Mouse (Mus musculus): Measurements from ENCODE around the gene Ccdc8. TPM values are rescaled to one million over a fixed set of nuclear protein-coding genes. Genes with fewer than 3 reads are reported as not detected.
A peak's percentile ranks its signal among the peaks of the same experiment; 100 is the strongest.

Gene Ccdc8
- 0.40 and 0.46 TPM in 2 replicates for total RNA-seq (2014; rRNA removed)
- polyA plus RNA-seq (2012; rRNA removed): 0.21 and 0.35 TPM in 2 replicates

DNA sequence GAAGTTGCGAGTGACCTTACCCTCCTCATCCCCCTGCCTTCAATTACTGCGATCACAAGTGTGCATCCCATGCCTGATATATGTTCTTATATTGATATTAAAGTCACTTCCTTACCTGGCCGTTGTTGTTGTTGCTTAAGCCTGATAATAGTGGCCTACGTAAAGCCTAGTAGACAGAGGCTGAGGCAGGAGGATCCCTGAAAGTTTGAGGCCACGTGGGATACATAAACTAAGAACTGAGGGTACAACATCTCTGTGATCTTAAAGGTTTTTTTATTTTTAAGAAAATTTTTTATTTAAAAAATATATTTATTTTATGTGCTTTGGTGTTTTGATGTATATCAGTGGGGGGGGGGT is at the start of gene Ccdc8:
Gene Ccdc8 (plus strand): TSS at position 258 of the 357 bp plus-strand sequence.
- no peak for DNase-seq (ENCODE audit: extremely low read depth, low read depth, low spot score)
- no peaks in the 10 kb centered on the region for H3K36me3 ChIP-seq (ENCODE audit: control insufficient read depth, insufficient read depth, low read length)
- H3K27me3 ChIP-seq (ENCODE audit: control insufficient read depth, insufficient read depth, low read length): 0 out of 2 replicates have a peak, but pooled peaks cover 3% of the 10 kb centered on the region
- 94% methylated on average over 5 of the region's 5 CpGs for WGBS
- no peak within 1 kb of the TSS for H3K9ac ChIP-seq (ENCODE audit: low read depth, low read length)
- H3K4me3 ChIP-seq (ENCODE audit: insufficient read depth, low read depth, low read length): peak within 1 kb of the TSS; percentile 58; the same call in 1 of the 2 replicates
- no peaks in the 10 kb centered on the region for H3K4me1 ChIP-seq (ENCODE audit: control insufficient read depth, insufficient read depth, low read length)
- H3K27ac ChIP-seq (replicated peaks; ENCODE audit: insufficient read depth, low read depth, low read length): no peak within 1 kb of the TSS
- H3K79me2 ChIP-seq (ENCODE audit: control insufficient read depth, insufficient read depth, low read length): no peaks in the 10 kb centered on the region
- no peak for TF ChIP-seq POLR2A (IDR thresholded peaks at IDR 0.05; ENCODE audit: extremely low read depth, insufficient read depth, low read length)
- no peak for TF ChIP-seq CTCF (IDR thresholded peaks at IDR 0.05; ENCODE audit: low read depth, low read length)

DNA sequence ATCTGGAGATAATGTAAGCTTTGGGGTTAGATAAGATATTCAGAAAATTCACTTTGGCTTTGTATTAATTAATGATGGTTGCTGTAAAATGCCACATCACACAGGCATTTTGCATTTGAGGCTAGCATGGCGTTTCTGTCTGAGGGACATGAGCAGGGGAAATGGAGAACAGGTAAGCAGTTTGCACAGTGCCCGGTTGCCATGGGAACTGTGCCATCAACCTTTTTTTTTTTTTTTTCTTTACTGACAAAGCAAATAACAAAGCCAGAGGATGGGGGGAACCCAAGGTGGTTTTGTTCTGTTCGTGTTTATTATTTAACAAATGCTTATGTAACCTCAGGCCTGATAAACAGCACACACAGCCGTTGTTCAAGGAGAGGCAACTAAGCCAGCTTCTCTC is 49.6 kb upstream of the Ccdc8 start:
- DNase-seq (ENCODE audit: extremely low read depth, low read depth, low spot score): no peak
- WGBS: 53% methylated on average over 4 of the region's 4 CpGs
- Histone ChIP-seq H3K4me3 (ENCODE audit: insufficient read depth, low read depth, low read length) (no peak overlapping the region), H3K27ac (replicated peaks; ENCODE audit: insufficient read depth, low read depth, low read length) (no peak overlapping the region), H3K79me2 (ENCODE audit: control insufficient read depth, insufficient read depth, low read length) (no peaks in the 10 kb centered on the region), H3K9ac (ENCODE audit: low read depth, low read length) (no peak overlapping the region), H3K4me1 (ENCODE audit: control insufficient read depth, insufficient read depth, low read length) (no peaks in the 10 kb centered on the region), H3K36me3 (ENCODE audit: control insufficient read depth, insufficient read depth, low read length) (no peaks in the 10 kb centered on the region), H3K27me3 (ENCODE audit: control insufficient read depth, insufficient read depth, low read length) (peaks cover 18% of the 10 kb centered on the region)
- no peak for TF ChIP-seq POLR2A (IDR thresholded peaks at IDR 0.05; ENCODE audit: extremely low read depth, insufficient read depth, low read length)
- TF ChIP-seq CTCF (IDR thresholded peaks at IDR 0.05; ENCODE audit: low read depth, low read length): no peak

DNA sequence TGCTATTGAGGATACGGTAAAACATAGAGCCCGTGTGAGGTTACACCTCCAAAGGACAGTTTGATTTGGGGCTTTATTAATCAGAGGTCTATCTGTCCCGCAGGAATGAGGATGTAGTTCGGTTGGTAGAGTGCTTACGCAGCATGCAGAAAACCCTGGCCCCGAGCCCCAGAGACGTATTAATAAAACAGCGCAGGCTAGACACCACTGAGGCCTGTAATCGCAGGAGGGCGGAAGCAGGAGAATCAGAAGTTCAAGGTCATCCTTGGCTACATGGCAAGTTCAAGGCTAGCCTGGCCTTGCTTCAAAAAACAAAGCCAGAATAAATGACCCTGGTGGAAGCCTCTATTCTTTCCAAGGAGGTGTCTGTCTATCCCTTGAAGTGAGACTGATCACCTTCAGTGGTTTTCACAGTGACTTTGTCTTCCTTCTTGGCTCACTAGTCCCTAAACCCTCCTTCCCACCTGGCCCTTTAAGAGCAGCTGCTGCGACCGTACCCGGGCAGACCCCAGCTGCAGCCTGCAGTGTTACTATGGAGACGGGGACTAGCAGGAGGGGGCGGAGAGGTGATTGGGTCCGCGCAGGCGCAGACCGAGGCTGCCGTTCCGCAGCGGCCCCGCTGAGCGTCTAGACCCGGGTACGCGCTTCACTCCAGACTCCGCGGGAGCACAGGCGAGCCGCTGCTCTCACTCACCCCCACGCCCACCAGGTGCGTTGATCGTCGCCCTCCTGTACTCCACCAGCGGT is 48.3 kb upstream of the Ccdc8 start, which contains the start of gene Pnmal2:
Gene Pnmal2 (plus strand): TSS at position 622 of the 747 bp plus-strand sequence.
- no peaks in the 10 kb centered on the region for H3K79me2 ChIP-seq (ENCODE audit: control insufficient read depth, insufficient read depth, low read length)
- TF ChIP-seq POLR2A (IDR thresholded peaks at IDR 0.05; ENCODE audit: extremely low read depth, insufficient read depth, low read length) (no peak), CTCF (IDR thresholded peaks at IDR 0.05; ENCODE audit: low read depth, low read length) (no peak)
- peaks cover 18% of the 10 kb centered on the region for H3K27me3 ChIP-seq (ENCODE audit: control insufficient read depth, insufficient read depth, low read length)
- DNase-seq (ENCODE audit: extremely low read depth, low read depth, low spot score): no peak
- H3K4me1 ChIP-seq (ENCODE audit: control insufficient read depth, insufficient read depth, low read length): no peaks in the 10 kb centered on the region
- WGBS: 24% methylated on average over 36 of the region's 36 CpGs
- H3K9ac ChIP-seq (ENCODE audit: low read depth, low read length): peak within 1 kb of the TSS; percentile 65
- H3K4me3 ChIP-seq (ENCODE audit: insufficient read depth, low read depth, low read length): peak within 1 kb of the TSS; percentile 56; the same call in 1 of the 2 replicates
- H3K36me3 ChIP-seq (ENCODE audit: control insufficient read depth, insufficient read depth, low read length): no peaks in the 10 kb centered on the region
- no peak within 1 kb of the TSS for H3K27ac ChIP-seq (replicated peaks; ENCODE audit: insufficient read depth, low read depth, low read length)

DNA sequence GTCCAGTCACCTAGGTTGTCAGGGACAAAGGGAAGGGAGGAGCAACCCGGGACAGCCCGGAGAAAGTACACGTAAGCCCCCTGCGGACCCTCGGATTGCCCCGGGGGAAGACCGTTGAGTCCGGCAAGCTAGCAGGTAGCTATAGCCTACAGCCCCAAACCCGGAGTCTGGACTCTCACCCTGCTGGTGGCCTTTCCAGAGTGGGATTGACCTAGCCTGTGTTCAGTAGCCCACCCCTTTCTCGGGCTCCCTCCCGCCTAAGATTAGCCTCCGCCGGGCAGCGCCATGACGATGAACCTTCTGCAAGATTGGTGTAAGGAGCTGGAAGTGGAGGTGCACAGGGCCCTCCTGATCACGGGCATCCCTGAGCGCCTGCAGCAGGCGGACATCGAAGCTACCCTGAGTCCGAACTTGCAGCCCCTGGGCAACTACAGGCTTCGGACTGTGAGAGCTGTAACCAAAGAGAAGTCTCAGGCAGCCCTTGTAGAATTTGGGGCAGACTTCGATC is 47.6 kb upstream of the Ccdc8 start:
- H3K4me3 ChIP-seq (ENCODE audit: insufficient read depth, low read depth, low read length): peak overlapping the region; percentile 56; the same call in 1 of the 2 replicates
- no peaks in the 10 kb centered on the region for H3K79me2 ChIP-seq (ENCODE audit: control insufficient read depth, insufficient read depth, low read length)
- H3K27me3 ChIP-seq (ENCODE audit: control insufficient read depth, insufficient read depth, low read length): peaks cover 18% of the 10 kb centered on the region
- TF ChIP-seq CTCF (IDR thresholded peaks at IDR 0.05; ENCODE audit: low read depth, low read length) (no peak), POLR2A (IDR thresholded peaks at IDR 0.05; ENCODE audit: extremely low read depth, insufficient read depth, low read length) (no peak)
- 0 out of 2 replicates have a peak, but pooled peaks cover under 1% of the 10 kb centered on the region for H3K4me1 ChIP-seq (ENCODE audit: control insufficient read depth, insufficient read depth, low read length)
- peak overlapping the region; percentile 65 for H3K9ac ChIP-seq (ENCODE audit: low read depth, low read length)
- H3K27ac ChIP-seq (replicated peaks; ENCODE audit: insufficient read depth, low read depth, low read length): no peak overlapping the region
- H3K36me3 ChIP-seq (ENCODE audit: control insufficient read depth, insufficient read depth, low read length): no peaks in the 10 kb centered on the region
- no peak for DNase-seq (ENCODE audit: extremely low read depth, low read depth, low spot score)
- 6% methylated on average over 22 of the region's 22 CpGs for WGBS

DNA sequence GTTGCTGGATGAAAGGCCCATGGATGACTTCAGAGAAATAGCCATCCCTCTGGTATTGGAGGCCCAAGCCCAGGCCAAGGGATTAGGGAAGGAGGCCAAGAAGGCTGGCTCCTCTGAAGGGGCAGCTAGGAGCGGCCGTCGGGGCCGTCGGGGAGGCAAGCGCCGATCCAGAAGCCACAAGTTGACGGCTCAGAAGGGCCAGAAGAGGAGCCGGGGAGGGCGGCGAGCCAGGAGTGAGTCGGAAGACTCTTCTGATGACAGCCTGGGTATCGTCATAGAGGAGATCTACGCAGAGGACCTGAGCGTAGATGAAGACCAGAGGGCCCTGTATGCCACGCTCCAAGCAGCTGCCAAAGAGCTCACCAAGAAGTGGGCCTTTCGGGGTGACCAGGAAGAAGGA is 47.1 kb upstream of the Ccdc8 start:
- Histone ChIP-seq H3K27ac (replicated peaks; ENCODE audit: insufficient read depth, low read depth, low read length) (no peak overlapping the region), H3K4me3 (ENCODE audit: insufficient read depth, low read depth, low read length) (no peak overlapping the region), H3K36me3 (ENCODE audit: control insufficient read depth, insufficient read depth, low read length) (no peaks in the 10 kb centered on the region), H3K9ac (ENCODE audit: low read depth, low read length) (no peak overlapping the region), H3K27me3 (ENCODE audit: control insufficient read depth, insufficient read depth, low read length) (peaks cover 18% of the 10 kb centered on the region), H3K79me2 (ENCODE audit: control insufficient read depth, insufficient read depth, low read length) (no peaks in the 10 kb centered on the region), H3K4me1 (ENCODE audit: control insufficient read depth, insufficient read depth, low read length) (peaks cover 3% of the 10 kb centered on the region; the same call in 1 of the 2 replicates)
- WGBS: 27% methylated on average over 17 of the region's 17 CpGs
- no peak for DNase-seq (ENCODE audit: extremely low read depth, low read depth, low spot score)
- TF ChIP-seq POLR2A (IDR thresholded peaks at IDR 0.05; ENCODE audit: extremely low read depth, insufficient read depth, low read length): no peak
- no peak for TF ChIP-seq CTCF (IDR thresholded peaks at IDR 0.05; ENCODE audit: low read depth, low read length)
